Mouse (Mus musculus): ENCODE results near the gene Gm20388.

Gene Gm20388

DNA sequence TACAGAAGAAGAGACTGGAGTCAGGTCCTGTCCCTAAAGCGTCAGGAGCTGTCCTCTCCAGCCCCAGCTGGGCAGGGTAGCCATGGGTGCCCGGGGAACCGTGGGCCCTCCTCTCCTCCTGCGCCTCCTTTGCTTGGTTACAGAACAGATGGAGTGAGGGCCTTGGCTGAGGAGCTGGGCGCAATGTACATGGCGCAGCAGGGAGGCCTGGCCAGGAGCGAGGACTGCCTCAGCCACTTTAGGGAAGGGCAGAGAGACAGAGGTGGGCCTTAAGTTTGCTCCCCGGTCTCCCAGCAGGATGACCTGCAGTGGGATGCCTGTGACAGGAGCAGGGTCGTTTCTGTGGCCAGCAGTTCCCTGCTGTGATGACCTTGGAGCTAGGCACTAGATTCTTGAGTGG lies 381.0 kb downstream of the Gm20388 start:
- DNase-seq (ENCODE audit: low spot score): no peak

DNA sequence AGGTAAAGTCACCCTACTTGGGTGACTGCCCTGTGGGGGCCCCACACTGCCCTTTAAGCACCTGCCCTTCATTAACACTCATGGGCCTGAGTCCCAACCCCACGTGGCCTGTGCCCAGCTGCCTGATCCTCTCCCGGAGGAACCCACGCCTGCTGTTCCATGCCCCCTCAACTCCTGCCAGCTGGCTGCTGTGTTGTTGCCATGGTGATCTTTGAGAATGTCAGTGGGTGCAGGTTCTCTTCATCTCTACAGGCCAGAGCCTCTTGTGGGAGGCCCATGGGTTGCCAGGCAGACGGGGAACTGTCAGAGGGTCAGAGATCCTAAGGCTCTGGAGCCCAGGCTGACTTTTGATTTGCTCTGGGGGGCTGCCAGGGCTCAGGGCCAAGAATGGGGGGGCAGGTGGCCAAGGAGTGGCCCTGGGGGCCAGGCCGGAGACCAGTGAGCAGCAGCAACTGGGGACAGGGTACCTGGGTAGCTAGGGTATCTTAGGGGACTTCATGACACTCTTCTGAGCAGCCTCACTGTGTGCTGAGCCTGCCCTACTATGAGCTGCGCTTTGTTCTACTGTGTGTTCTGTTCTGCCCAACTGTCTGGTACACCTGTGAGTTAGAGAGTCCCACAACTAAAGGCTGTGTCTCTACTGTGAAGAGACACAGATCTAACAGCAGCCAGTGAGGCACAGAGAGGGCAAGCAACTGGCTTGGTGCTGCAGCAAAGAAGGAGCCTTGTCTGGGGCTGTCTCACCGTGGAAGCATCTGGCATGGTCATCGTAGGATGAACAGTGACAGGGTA lies 381.9 kb downstream of the Gm20388 start:
- peak; percentile 92 for DNase-seq (ENCODE audit: low spot score)

DNA sequence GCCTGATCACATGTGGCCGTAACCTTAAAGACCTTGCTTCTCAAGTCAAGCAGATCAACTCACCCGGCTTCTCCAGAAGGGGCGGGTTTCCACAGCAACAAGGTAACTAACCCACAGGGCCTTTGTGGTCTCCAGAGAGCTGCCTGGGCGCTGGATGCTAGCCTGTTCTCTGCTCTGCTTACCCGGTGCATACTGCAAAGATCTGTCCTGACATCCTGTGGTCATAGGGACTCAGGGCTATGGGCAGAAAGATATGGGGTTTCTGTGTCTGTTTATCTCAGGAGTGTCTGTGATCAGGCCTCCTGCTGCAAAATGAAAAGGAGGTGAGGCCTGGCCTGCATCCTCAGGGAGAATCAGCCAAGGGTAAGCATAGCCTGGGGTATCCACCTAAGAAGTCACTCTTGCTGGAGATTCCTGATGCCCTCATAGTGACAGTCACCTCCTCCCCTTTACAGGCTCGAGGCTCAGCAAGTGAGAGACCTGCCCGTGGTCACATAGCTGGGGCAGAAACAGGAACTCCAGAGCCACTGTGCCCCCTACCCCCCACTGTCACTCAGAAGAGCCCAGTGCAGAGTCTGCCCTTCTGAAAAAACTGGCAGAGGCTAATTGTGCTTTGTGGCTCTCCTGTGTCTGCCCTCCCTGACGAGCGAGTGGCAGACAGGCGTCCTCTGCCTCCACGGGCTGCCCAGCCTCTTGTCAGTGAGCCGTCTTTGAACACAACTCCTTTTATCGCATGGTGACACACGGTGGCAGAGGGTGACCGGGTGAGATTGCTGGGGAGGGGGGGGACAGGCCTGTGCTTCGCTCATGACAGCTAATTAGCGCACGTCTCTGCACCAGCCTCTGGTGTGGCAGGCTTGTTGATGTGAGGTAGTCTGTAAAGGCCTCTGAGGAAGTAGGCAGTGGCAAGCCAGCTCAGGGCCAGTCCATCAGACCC lies 383.0 kb downstream of the Gm20388 start:
- no peak for DNase-seq (ENCODE audit: low spot score)

DNA sequence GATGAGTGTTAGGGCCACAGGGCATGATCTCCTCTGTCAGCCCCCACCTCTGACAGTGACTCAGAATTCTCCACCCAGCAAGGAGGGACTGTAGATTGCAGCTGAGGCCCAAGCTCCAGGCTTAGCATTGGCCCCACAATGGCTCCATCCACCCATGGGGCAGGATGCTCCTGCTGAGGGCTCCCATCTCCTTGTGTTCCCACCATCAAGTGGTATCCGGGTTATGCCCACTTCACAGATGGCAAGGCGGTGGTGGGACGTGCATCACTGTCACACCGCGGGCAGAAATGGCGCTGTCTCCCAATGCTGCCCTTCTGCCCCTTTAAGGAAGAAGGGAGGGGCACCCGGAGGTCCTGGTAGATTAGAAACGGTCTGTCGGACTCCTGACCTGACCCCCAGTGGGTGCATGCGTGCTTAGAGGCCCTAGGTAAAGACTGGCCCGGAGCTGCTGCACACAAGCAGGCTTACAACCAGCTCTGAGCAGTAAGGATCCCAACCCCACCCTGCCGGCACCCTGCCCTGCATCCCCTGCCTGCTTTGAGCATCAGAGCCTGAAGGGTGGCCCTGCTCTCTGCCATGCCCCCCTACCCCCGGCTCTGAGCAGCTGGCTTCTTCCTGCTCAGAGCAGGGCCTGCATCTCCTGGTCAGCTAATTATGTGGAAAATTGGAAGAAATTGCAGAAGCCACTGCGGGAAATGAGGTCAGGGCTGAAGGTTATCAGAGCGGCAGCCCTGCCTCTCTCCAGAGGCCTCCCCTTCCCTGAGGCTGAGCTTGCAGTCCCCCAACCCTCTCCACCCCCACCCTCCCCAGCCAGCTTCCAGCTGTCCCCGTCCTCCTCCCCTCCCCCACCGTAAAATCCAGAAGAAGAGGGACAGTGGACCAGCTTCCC lies 384.6 kb downstream of the Gm20388 start:
- peak; percentile 88 for DNase-seq (ENCODE audit: low spot score)

DNA sequence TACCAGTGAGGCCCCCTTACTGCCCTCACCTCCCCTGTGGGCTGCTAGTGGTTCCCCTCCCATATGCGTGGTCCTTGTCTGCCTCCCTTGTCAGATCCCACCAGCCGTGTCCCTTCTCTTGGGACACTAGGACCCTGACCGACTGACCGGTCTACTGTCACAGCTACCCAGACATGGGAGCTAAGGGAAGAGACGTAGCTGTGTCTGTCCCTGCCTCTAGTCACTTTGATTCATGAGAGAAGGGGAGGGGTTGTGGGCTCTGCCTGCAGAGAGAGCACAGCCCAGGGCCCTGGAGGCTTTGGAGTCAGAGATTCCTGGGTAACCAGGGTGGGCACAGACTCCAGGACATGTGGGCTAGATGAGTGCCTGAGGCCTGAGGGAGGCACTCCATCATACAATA lies 386.4 kb downstream of the Gm20388 start:
- no peak for DNase-seq (ENCODE audit: low spot score)

DNA sequence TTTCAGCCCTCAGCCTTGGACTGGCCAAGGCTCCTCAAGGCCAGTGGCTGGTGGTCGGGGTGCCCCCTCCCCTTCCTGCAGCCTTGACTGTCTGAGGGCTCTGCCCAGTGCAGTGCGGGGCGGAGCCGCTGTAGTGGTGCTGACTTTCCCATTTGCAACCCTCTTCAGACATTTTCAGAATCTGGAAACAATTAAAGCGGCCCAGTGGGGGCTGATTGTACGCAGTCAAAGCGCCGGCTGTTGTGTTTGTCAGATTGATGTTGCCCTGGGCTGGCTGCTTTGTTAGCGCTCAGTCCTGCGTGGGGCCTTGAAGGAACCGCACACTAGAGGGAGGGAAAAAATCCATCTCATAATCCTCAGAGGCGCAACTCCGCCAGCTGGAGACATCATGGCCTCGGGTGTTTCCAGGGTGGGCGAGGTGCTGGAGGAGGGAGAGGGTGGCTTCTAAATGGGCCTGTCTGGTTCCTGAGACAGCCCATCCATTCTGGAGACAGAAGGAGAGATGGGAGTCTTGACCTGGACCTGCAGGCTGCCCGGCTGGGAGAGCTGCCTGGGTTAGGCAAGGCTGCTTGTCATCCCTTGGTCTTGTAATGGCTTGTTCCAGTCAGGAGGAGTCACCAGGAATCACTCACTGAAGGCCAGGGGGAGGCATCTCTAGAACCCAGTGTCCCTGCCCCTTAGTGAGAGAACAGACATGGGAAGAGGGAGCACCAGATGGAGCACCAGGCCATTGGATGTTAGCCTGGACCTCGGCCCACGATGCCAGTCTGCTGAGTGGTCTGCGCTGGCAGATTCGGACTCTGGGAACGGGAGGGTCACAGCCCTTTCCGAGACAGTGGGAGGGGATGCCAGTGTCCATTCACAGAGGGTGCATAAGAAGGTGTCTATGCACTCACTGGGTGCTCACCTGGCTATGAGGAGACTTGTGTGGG lies 388.2 kb downstream of the Gm20388 start:
- no peak for DNase-seq (ENCODE audit: low spot score)

DNA sequence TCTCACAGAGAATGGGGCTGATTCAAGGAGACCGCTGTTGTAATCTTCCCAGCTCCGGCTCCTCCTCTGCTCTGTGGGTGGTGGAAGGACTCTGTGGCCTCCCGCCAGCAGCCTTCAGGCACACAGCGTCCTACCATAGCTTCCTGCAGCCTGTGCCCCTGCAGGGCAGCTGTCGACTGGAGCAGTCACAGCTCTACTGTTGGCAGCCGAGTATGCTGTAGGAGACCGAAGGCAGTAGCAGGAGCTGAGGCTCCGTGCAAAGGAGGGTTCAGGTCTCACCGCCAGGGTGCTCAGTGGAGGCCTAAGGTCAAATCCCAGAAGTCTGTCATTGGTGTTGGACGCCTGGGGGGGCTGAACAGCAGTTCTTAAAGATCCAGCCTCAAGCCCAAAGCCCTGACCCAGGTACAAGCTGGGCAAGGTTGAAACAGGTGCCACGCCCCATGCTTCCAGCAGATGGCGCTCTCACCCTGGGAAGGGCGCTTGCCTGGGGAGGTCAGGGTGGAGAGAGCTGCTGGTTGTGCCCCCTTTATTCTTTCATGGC lies 390.0 kb downstream of the Gm20388 start:
- peak; percentile 88 for DNase-seq (ENCODE audit: low spot score)

DNA sequence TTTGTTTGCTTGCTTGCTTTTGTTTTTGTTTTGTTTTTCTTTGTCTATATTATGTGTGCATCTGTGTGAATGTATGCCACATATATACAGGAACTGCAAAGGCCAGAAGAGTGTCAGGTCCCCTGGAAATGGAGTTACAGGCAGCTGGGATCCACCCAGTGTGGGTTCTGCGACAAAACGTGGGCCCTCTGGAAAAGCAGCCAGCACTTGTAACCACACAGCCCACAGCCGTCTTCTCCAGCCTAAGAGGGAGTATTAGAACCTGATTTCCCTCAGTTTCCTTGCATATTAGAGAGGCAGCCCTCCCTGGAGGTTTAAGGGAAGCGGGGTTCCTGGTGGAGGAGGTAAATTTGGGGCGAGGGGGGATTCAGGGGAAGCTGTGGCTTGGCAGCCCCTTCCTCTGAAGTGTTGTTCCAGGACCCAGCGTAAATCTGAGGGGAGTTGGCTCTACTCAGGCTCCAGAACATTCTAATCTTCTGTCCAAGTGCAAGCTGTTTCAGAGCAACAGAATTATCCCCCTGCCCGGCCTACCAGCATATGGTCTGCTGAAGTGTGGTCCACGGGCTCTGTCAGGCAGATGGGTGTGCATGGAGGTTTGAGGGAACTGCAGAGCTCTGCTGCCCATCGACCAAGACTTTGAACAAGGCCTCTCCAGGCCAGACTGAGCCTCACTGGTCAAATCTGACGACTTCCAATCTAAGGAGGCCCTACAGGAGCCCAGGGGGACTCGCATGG lies 392.5 kb downstream of the Gm20388 start:
- no peak for DNase-seq (ENCODE audit: low spot score)

DNA sequence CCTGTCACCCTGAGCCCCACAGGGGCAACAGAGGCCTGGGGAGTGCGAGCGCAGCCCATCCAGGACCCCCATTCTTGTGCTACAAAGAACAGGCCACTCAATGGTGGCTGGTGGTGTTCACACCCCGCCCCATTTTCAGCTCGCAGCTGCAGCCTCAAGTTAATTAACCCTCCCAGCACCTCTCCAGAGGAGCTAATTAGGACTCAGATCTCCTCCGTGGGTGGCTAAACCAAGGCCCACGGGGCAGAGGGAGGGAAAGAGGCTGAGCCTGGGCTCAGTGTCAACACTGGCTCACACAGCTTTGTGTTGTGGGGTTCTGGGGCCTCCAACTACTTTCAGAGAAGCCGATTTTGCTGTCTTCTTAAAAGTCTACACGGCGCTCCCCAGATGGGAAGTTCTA lies 393.5 kb downstream of the Gm20388 start:
- no peak for DNase-seq (ENCODE audit: low spot score)

DNA sequence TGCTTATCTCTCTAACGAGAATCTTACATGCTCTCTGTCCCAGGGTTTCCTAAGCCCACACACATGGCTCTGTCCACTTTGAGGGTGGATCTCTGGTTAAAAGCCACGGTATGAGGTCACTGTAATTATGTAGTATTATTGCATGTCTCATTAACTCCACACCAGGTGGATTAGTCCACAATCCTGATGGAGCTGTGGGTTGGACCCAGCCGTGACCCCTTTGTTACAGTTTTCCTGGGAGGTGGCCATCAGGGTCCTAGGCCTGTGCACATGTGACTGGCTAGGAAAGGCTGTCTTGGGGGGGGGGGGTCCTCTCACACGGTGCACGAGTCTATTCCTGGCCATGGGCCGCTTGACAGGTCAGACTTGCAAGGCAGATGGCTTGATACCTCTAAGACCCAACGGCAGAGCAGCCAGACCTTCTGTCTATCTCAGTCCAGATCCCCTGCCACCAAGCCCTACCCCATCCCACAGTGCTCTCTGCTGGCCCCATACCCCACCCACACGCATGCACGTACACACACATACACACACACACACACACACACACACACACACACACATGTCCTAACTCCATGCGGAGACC lies 395.3 kb downstream of the Gm20388 start:
- no peak for DNase-seq (ENCODE audit: low spot score)

DNA sequence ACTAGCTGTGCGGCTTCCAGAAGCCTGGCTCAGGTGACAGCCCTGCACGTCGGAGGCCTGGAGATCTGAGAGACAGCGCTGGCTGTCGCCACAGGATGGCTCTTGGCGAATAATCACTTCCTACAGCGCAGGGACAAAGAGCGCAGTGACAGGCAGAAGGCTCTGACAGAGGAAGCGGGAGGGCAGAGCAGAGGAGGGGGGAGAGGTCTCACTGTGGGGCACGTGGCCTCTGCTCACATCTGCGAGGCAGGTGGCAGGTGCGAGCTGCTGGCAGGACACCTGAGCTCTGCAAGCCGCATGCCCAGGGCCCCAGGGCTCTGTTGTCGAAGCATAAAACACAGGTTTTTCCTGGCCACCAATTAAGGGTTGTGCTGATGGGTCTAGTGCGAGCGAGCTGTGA lies 396.5 kb downstream of the Gm20388 start:
- no peak for DNase-seq (ENCODE audit: low spot score)

DNA sequence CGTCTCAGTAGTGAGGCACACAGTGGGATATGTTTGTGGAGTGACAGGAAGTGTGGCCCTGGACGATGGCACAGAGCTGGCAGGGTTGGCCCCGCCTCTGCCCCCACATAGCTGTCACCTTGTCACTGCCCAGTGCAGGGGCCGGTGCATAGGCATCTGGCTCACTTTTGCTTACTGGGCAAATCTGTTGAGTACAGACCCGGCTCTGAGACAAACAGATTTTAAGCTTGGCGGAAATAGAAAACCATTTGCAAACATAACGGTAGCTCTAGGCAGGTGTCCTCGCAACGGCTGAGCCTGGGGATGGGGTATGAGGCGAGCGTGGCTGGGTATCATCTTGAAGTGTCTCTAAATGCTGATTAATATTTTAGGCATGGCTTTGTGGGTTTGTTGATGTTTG lies 396.9 kb downstream of the Gm20388 start:
- no peak for DNase-seq (ENCODE audit: low spot score)

DNA sequence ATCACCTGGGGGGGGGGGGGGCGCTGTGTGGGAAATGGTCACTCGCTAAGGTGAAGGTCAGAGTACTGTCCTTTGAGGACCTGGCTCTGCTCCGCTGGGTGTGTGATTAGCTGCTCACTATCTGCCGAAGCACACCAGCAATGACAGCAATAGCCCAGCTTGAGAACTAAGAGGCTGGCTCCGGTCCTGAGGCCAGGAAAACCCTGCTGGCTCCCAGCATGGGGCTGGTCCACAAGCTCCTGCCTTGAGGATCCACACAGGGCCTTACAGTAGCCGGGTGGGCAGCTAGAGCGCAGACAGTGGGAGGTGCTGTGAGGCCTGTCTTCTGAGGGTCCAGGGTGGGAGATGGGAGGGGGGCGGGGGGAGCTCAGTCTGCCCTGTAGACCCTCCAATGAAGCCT lies 397.5 kb downstream of the Gm20388 start:
- DNase-seq (ENCODE audit: low spot score): no peak

DNA sequence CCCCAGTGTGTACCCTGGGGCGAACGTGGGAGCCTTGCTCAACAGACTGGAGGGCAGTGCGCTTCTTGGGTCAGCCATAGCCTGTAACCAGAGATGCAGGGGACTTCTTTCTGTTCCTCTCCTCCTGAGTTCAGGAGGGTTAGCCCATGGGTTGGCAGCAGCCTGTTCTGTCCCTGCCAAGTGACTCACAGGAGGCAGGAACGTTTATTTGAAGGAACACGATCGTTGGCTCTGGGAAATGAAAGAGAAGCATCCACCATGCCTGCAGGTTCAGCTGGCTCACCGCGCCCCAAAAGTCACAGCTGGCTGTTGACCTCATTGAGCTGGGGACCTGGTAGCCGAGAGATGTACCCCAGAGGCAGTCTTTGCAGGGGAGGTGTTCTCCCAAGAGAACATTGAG lies 397.9 kb downstream of the Gm20388 start:
- DNase-seq (ENCODE audit: low spot score): peak; percentile 63

DNA sequence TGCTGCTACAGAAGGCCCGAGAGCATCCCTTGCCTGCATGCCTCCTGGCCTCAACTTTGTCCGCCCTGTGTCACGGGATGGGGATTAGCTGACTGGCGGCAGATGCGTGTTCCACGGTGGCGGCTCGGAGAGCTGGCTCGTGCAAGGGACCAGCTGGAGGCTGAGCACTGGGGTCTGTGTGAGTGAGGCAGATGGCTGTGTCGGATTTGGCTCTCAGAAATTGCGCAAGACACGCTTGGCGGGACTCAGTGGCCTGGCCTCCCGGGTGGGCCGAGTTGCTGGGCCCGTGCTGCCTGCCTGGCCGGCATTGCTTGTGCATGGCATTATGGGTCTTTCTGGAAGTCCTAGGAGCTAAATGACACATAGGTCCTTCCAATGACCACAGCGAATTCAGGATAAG lies 398.7 kb downstream of the Gm20388 start:
- DNase-seq (ENCODE audit: low spot score): no peak

DNA sequence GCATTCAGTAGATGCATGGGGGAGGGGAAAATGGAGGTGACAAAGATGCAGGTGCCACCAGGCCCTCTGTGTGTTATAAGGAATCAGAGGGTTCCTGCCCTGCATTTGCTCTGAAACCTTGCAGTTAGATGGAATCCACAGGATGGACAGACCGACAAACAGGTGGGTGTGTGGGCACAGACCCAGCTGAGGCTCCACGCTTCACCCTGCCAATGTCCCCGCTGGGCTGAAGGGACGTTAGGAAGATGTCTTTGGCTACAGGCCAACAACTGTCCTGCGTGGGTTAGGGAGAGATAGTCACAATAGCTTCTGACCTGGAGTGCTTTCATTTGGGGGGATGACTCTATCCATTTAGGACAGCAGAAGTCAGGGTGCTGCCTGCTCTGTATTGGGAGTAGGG lies 399.4 kb downstream of the Gm20388 start:
- no peak for DNase-seq (ENCODE audit: low spot score)

DNA sequence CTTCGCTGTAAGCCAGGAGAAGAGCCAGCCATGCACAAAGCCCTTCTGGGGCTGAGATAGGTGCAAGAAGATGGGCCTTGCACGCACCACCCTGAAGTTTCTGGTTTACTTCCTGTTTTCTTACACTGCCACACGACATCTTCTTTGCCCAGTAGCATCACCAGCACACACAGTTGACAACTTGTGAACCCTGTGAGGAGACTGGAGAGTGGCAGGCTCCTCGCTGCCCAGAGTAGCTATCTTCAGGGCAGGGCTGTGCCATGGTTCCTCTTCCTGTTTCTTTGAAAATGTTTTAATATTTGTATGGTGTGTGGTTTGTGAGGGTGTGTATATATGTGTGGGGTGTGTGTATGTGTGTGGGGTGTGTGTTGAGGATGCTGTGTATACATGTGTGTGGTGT lies 401.8 kb downstream of the Gm20388 start:
- DNase-seq (ENCODE audit: low spot score): no peak

DNA sequence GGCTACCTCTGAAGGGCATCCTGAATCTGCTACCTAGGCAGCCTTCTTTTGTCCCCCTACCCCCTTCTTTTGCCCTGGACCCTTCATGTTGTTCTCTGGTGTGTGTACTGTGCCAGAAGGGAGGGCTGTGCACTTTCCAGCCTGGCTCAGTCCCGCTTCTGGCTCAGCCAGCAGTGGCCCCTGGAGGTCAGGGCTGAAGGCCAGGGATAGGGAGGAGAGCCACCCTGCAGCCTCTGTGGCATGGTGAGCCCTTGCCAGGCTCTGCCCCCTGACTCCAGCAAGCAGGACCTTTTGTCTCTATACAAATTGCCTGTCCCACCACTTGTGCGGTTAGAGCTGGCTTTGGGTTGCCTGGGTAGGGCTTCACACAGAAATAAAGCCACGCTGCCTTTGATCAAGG lies 403.0 kb downstream of the Gm20388 start:
- DNase-seq (ENCODE audit: low spot score): no peak

DNA sequence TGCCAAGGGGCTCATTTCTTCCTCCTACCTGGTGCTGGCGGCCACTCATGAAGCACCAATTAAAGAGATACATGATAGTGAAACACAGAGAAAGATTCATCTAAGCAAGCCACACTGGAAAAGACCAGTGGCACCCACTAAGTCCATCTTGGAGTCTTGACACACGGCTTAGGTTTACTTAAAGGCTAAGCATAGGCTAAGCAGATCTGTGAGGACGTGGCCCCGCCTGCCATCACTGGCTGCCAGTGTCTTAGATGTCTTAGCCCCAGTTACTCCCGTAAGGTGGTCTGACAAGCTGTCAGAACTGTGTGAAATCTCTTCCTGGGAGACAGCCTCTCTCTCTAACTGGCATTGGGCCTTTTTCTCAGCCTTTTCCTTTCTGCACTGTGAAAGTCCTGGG lies 404.3 kb downstream of the Gm20388 start:
- no peak for DNase-seq (ENCODE audit: low spot score)

DNA sequence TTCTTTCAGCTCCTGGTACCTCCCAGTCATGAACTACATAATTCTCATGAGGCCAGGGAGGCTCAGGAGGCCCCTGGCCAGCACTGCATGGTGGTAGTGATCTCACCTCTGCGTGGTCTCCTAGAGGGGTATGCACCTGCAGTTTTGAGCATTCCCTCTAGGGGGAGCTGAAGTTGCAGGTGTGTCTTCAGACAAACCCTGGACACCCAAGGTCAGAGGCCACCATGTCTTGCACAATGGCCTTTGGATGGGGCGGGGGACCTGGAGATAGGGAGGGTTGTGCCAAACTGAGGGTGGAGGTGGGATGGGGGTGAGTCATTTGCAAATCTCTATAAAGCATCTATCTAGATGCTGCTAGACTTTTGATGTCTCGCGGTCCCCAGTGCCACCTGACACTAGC lies 405.0 kb downstream of the Gm20388 start:
- no peak for DNase-seq (ENCODE audit: low spot score)

Measured in MN1 (cell line).